Mouse (Mus musculus) brain, embryonic 14.5 days (tissue): ENCODE results near the gene Sorbs1.

Source experiments
- CTCF ChIP-seq: fragments of 200-500 bp; IDR thresholded peaks from 2 replicates; pipeline ENCODE4 v1.5.1; 2012; ENCODE audit warnings: inconsistent platforms, mild to moderate bottlenecking, moderate library complexity, borderline replicate concordance; ENCODE audit not compliant: insufficient read depth, insufficient read length; ENCODE audit errors: extremely low read depth
- POLR2A ChIP-seq: fragments of 200-500 bp; IDR thresholded peaks from 2 replicates; pipeline ENCODE4 v1.6.1; 2012; ENCODE audit warnings: mild to moderate bottlenecking, inconsistent platforms, borderline replicate concordance; ENCODE audit not compliant: poor library complexity, insufficient read depth, insufficient read length, severe bottlenecking; ENCODE audit errors: extremely low read depth

DNA sequence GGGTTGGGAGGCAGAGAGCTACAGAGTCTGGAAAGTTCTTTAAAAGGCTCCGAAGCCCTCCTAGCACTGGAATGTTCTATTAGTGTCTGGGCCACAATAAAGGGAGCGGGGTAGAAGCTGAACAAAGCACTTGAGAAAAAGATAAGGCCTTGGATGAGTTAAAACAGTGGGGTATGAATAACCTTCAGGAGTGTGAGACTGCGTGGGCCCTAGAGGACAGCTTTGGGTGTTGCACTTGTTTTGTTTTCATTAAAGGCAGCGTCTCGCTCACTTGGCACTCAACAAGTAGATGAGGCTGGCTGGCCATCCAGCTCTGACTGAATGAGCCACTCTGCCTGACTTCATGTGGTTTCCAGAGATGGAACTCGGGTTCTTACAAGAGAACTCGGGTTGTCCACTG is 78.5 kb downstream of the Sorbs1 start:
- TF ChIP-seq CTCF (no peak), POLR2A (no peak)
